Mouse (Mus musculus) mouse embryonic stem cell (cell line): ENCODE results near the gene Slc37a3.

Experiments
- in situ Hi-C, 2 experiments: fragments of 300-500 bp; cut with MboI; formaldehyde crosslinking; loops; 1 replicate in 1 of 2; 3 replicates in 1 of 2; pipeline ENCODE4 v1.14.3; 2019 to 2020; ENCODE audit warnings: low sequenced_read_pairs in 2 of 2, low pct_unique_long_range_greater_than_20kb in 1 of 2, mixed read lengths in 1 of 2; ENCODE audit not compliant: unreplicated experiment in 1 of 2

Slc37a3 gene

GRCm38 (mm10) chr6:39377311-39377827 lies at the start of gene Slc37a3:
Slc37a3 (minus strand) TSS chr6:39377675.
- in situ Hi-C loops: no loop called here

DNA sequence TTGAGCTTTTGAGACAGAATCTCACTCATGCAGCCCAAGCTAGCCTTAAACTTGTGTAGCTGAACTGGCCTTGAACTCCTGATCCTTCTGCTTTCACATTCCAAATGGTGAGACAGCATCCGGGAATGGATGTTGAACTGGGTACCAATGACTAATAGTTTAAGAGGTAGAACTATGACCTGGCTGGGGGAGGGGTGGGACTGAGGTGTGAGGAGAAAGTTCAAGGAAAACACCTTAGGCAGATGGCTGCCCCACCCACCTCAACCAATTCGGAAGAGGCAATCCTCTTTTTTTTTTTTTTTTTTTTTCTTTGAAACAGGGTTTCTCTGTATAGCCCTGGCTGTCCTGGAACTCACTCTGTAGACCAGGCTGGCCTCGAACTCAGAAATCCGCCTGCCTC lies 49.2 kb upstream of the Slc37a3 start:
- in situ Hi-C loops: no loop called here

GRCm38 (mm10) chr6:39425181-39425580 lies 47.7 kb upstream of the Slc37a3 start:
- in situ Hi-C loops: no loop called here

- in situ Hi-C loops: no loop called here
Observed at GRCm38 (mm10) chr6:39423686-39424085, 46.2 kb upstream of the Slc37a3 start.

DNA sequence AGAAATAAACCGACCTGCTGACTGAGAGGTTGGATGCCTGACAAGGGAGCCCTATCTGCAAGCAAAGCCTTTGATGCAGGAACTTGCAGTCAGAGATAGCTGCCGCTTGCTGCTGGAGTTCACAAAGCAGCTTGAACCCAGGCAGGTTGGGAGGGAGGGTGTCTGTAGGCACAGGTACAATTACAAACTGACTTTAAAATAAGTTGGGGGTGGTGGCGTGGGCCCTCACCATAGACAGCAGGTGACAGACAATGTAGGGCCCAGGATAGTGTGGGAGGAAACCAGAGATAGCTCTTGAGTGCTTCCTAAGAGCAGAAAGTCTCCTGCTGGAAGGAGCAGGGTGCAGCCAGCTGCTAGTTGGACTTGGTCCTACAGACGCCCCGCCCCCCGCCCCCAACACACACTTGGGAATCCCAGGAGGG lies 45.7 kb upstream of the Slc37a3 start:
- in situ Hi-C loops: no loop called here

DNA sequence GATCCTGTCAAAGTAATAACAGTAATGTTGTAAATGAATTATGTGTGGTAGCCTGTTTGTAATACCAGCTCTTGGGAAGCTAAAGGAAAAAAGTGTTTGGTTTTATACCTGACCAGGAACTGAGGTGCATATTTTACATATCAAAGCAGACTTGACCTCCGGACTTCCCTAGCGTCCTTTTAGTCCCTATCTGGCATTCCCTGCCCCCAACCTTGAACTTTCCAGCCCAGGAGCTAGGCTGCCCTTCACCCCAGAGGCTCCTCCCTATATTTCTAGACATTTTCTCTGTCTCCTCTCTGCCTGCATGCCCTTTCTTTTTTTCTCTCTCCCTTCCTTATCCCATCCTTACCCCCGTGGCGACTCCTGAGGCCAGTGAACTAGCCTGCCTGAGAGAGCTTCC lies 43.4 kb upstream of the Slc37a3 start:
- in situ Hi-C loops: no loop called here

GRCm38 (mm10) chr6:39419851-39420721 lies 42.6 kb upstream of the Slc37a3 start, which contains the start of gene Mkrn1:
Mkrn1 (minus strand) TSS chr6:39420462.
- in situ Hi-C loops: loop anchor here in 1 of 2 experiments (5.0 kb wide), 1 partner anchor 32 kb away; no protein-coding TSS in a partner anchor

DNA sequence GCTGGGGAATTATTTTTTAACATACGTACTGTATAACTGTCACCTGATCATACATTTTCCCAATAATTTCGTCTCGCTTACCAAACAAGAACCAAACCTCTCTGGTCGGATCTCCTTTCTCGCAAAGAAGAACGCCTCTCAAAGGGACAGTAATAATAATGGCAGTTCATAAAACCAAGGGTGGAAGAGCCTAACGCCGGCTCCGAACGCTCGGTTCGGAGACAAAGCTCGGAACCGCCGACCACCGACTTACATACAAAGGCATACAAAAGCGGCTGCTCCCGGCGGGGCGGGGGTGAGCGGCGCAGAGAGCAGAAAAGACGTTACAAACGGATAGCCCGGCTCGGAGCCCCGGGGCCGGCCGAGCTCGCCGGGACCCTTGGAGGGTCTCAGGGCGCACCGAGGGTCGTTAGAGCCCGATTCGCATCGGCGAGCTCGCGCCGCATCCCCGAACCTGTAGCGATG lies 41.9 kb upstream of the Slc37a3 start:
- in situ Hi-C loops: loop anchor here in 1 of 2 experiments (5.0 kb wide), 1 partner anchor 33 kb away; no protein-coding TSS in a partner anchor

DNA sequence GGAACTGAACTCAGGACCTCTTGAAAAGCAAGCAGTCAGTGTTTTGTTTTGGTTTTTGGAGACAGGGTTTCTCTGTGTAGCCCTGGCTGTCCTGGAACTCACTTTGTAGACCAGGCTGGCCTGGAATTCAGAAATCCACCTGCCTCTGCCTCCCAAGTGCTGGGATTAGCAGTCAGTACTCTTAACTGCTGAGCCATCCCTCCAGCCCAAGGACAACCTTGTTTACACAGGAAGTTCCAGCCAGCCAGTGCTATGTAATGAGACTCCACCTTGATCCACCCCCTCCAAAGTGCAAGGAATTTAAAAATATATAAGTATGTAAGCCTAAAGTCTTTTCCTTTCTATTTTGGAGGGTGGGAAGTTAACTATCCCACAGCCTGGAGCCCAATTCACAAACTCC lies 39.2 kb upstream of the Slc37a3 start:
- in situ Hi-C loops: loop anchor here in 1 of 2 experiments (5.0 kb wide), 1 partner anchor 36 kb away; no protein-coding TSS in a partner anchor

DNA sequence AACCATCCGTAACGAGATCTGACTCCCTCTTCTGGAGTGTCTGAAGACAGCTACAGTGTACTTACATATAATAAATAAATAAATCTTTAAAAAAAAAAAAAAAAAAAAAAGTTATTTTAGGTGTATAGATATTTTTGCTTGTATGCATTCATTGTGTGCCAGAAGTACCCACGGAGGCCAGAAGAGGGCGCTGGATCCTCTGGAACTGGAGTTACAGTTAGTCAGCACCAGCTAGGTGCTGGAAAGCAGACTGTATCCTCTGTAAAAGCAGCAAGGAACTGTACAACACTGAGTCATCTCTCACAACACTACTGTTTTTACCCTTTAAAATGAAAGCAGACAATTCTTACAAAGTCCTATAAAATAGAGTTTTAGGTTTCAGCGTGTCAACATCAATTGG lies 38.3 kb upstream of the Slc37a3 start:
- in situ Hi-C loops: loop anchor here in 1 of 2 experiments (5.0 kb wide), 1 partner anchor 37 kb away; no protein-coding TSS in a partner anchor

DNA sequence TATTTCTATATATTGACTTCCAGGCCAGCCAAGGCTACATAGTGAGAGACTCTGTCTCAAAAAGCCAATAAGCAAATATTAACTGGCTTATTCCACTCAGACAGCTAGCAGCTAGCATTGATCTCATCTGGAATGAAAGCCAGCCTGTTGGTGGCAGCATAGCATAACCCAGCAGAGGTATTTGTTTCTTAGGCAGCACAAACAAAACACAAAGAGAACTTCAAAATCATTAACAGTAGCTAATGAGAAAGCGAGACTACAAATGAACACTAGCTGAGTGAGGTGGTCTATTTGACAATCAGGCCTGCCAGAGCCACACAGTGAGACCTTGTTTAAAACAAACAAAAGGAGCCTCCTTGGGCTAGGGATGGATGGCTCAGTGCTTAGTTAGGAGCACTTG lies 36.6 kb upstream of the Slc37a3 start:
- in situ Hi-C loops: loop anchor here in 1 of 2 experiments (5.0 kb wide), 1 partner anchor 38 kb away; no protein-coding TSS in a partner anchor

DNA sequence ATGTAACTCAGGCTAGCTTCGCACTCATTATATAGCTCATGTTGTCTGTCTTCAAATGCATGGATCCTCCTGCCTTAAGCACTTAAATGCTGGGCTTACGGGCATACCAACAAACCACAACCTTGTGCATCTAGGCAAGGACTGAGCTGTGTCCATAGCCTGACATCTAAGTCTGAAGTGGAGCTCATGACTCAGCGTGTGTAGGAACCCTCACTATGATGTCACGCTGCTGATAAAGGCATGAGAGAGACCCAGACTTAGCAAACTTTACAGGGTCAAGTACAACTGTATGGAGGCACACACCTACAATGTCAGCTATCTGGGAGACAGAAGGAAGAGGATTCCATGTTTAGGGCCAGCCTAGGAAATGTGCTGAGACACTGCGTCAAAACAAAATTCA lies 29.0 kb upstream of the Slc37a3 start:
- in situ Hi-C loops: no loop called here

- in situ Hi-C loops: no loop called here
Observed at GRCm38 (mm10) chr6:39403136-39403535, 25.7 kb upstream of the Slc37a3 start.

DNA sequence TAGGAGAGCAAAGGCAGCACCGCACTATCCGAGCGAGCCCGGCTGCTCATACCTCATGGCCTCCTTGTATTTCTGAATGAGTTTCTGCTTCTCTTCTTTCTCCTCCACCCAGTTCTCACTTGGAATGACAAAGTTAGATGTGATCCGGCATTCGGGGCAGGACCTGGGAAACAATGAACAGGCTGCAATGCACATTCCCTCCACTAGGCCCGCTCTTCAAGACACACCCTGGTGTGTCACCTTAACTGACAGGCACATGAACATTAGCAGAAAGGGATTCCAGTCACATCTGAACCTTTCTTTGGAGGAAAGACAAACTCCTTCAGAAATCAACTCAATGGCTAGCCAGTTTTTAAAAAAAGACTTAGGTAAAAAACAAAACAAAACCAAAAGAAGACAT lies 22.9 kb upstream of the Slc37a3 start:
- in situ Hi-C loops: no loop called here

DNA sequence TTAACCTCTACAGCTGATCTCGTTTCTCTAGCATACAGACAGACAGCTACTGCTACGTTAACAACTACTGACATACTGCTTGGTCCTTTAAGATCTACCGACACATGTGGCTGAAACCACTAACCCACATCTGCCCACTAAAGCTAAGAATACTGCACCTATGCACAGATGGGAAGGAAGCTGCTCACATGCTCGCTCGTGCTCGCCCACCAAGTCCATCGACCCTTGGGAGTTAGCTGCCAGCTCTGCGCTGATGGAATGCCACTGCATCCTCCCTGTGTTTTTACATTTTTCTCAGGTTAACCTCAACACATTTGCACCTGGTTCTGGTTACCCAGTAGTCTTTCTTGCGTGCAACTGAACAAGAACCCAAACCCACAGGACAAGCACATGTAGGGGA lies 20.9 kb upstream of the Slc37a3 start:
- in situ Hi-C loops: no loop called here

- in situ Hi-C loops: no loop called here
Observed at GRCm38 (mm10) chr6:39397046-39397445, 19.6 kb upstream of the Slc37a3 start.

- in situ Hi-C loops: no loop called here
Observed at GRCm38 (mm10) chr6:39395916-39396315, 18.4 kb upstream of the Slc37a3 start.

DNA sequence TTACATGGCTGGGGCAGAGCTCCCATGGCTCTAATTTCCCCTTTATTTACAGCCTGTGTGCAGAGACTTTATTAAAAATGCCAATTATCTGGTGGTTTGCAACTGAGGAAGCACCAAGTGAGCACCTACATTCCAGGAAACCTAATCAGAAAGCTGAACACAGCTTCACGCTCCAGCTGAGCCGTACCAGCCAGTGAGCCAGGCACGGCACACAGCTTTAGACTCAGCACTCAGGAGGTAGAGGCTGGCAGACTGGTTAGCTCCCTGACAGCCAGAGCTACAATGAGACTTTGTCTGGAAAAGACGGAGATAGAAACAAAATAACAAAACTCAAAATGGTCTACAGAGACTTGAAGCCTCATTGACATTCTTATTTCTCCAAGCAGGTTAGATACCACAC lies 18.0 kb upstream of the Slc37a3 start:
- in situ Hi-C loops: no loop called here

DNA sequence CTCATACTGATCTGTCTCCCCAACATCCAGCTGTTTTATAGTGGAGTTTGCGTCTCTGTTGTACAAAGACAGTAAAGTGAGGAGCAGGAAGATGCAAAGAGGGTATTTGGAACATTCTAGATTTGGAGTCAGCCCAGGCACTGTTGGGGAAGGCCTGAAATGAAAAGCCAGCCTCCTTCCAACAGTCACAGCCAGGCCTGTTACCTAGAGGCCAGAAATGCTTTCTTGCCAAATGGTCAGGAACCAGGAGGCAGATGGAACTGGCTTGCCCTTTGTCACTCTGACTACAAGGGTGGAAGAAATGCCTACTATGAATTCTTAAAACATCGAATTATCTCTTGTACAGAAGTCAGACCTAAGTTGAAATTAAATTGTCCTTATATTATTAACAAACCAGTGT lies 12.5 kb upstream of the Slc37a3 start:
- in situ Hi-C loops: no loop called here
